Mouse (Mus musculus): ENCODE measurements at regions not wholly inside any gene's neighbourhood (a gene's known extent, or its start where the extent isn't known, plus 50 kb on each side); places are given as distances from the start of the nearest gene placed in this dataset.

- no peak for TF ChIP-seq CTCF (IDR thresholded peaks at IDR 0.05)
- no peak for TF ChIP-seq EP300 (IDR thresholded peaks at IDR 0.05; ENCODE audit: insufficient read depth, low read depth, low read length)
- TF ChIP-seq POLR2A (IDR thresholded peaks at IDR 0.05; ENCODE audit: insufficient read depth, low read depth, low read length), result no peak
Observed at GRCm38 (mm10) chr9:120661641-120662227, 90.5 kb downstream of the Rpl14 start.
